Mouse (Mus musculus) small intestine, adult 2 months (tissue): ENCODE data around the gene Lenep.

Source experiments
- CTCF ChIP-seq: fragments of 200-500 bp; IDR thresholded peaks from 2 replicates; pipeline ENCODE4 v1.5.1; 2012; ENCODE audit warnings: low read depth, mild to moderate bottlenecking, control low read depth, inconsistent platforms, low read length, moderate library complexity, mixed read lengths; ENCODE audit not compliant: insufficient replicate concordance, insufficient read length; ENCODE audit errors: extremely low read depth
- POLR2A ChIP-seq: fragments of 200-500 bp; IDR thresholded peaks from 2 replicates; pipeline ENCODE4 v1.6.1; 2012; ENCODE audit warnings: low read depth, mild to moderate bottlenecking, control low read depth, inconsistent platforms, low read length, moderate library complexity

DNA sequence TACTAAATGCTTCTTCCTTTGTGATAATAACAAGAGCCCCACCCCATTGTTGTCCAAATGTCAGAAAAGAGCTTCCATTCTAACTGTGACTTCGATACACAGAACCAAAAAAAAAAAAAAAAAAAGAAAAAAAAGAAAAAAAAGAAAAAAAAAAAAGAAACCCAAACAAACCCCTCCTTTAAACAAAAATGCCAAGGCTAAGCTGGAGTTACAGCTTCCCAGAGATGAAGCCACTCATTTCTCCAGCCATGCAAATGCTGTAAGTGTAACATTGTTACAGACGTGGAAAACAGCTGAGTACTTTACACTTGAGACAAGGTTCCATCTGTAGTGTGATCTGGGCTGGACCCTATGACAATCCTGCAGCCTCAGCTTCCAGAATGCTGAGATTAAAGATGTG lies 14.5 kb upstream of the Lenep start:
- no peak for TF ChIP-seq CTCF
- TF ChIP-seq POLR2A = no peak
